14 mouse cellular contexts compared by ENCODE assay signal in the genomic region with DNA sequence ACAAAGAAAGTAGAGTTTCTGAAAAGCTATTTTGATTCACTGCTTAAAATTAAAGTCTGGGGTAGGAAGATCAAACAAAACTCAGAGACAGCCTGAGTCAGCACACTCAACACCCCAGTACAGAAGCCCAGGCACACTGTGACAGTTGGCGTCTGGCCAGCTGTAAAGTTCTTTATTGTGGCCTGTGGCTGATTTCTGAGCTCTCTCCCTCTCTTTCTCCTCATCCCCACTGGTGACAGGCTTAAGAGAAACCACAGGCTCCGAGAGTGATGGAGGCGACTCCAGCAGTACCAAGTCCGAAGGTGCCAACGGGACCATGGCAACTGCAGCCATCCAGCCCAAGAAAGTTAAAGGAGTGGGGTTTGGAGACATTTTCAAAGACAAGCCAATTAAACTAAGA.
DNase-seq lines count a peak whose midpoint lies in the region; ATAC-seq and TF ChIP-seq lines count a peak whose summit lies in the region.
"Had no signal": no experiment of that assay in that cellular context is flagged by ENCODE, and none has a peak within 500 bp of the region (broad histone marks: within the 10 kb centered on the region; RNA-seq: fewer than 3 reads in every experiment).

No protein-coding gene starts in this region.

- H3K9ac ChIP-seq in heart, embryonic 15.5 days = no peak overlapping the region
- no peak overlapping the region for H3K9ac ChIP-seq in lung, postnatal 0 days (replicated peaks; ENCODE audit: low read depth)
- H3K9ac ChIP-seq: embryonic facial prominence, embryonic 13.5 days; midbrain, embryonic 13.5 days had no signal

- no peaks in the 10 kb centered on the region for H3K27me3 ChIP-seq in heart, embryonic 15.5 days
- no peaks in the 10 kb centered on the region for H3K27me3 ChIP-seq in lung, postnatal 0 days (replicated peaks; ENCODE audit: insufficient read depth, low read length)

- no peak overlapping the region for H3K4me2 ChIP-seq in heart, embryonic 15.5 days
- H3K4me2 ChIP-seq in lung, postnatal 0 days (replicated peaks; ENCODE audit: low read depth, low read length) = no peak overlapping the region
- H3K4me2 ChIP-seq: embryonic facial prominence, embryonic 13.5 days; midbrain, embryonic 13.5 days had no signal

- TF ChIP-seq CTCF in lung, postnatal 0 days (IDR thresholded peaks at IDR 0.05) = no peak
- TF ChIP-seq CTCF in brain, embryonic 14.5 days (IDR thresholded peaks at IDR 0.05; ENCODE audit: borderline replicate concordance, extremely low read depth, insufficient read depth, insufficient read length) = no peak

- H3K4me1 ChIP-seq in heart, embryonic 15.5 days (replicated peaks) = peaks cover 2% of the 10 kb centered on the region; the same call in 1 of the 2 replicates
- no peaks in the 10 kb centered on the region for H3K4me1 ChIP-seq in lung, postnatal 0 days (ENCODE audit: insufficient read depth, low read depth, low read length)
- H3K4me1 ChIP-seq: embryonic facial prominence, embryonic 13.5 days had no signal

- DNase-seq in heart, adult 8-10 months (ENCODE audit: low spot score) = no peak
- peak; percentile 6 for DNase-seq in lung, postnatal 10 days
- no peak for DNase-seq in lung, postnatal 0 days (ENCODE audit: low spot score)
- DNase-seq in CD4-positive, CD25-positive, alpha-beta regulatory T cell, adult 2 months (ENCODE audit: low read depth, low spot score) = peak; percentile 72
- peak; percentile 42 for DNase-seq in brain, embryonic 14.5 days (ENCODE audit: low read depth)
- DNase-seq in urinary bladder, postnatal 4 days (ENCODE audit: low spot score in 2 of 2) = no peak
- no peak for DNase-seq in cerebellum, postnatal 14 days
- DNase-seq: adrenal gland, adult 8-10 months; cerebellum, adult 2 months; gastrocnemius, postnatal 10 days; retina, postnatal 1 day had no signal

- no peaks in the 10 kb centered on the region for H3K36me3 ChIP-seq in heart, embryonic 15.5 days
- H3K36me3 ChIP-seq in lung, postnatal 0 days (ENCODE audit: insufficient read depth, low read length) = no peaks in the 10 kb centered on the region
- H3K36me3 ChIP-seq: embryonic facial prominence, embryonic 13.5 days; midbrain, embryonic 13.5 days had no signal

- peak; percentile 27; the same call in 1 of the 2 replicates for ATAC-seq in heart, embryonic 15.5 days (replicated peaks; ENCODE audit: insufficient number of reproducible peaks, insufficient read depth, low FRiP score, low read depth)
- no peak for ATAC-seq in lung, postnatal 0 days
- ATAC-seq: midbrain, embryonic 13.5 days had no signal

- 41% methylated on average over 5 of the region's 5 CpGs for WGBS in heart, embryonic 15.5 days
- 69% methylated on average over 5 of the region's 5 CpGs for WGBS in lung, postnatal 0 days

- H3K27ac ChIP-seq in heart, embryonic 15.5 days = no peak overlapping the region
- no peak overlapping the region for H3K27ac ChIP-seq in lung, postnatal 0 days (ENCODE audit: low read length)
- H3K27ac ChIP-seq: embryonic facial prominence, embryonic 13.5 days; midbrain, embryonic 13.5 days had no signal

- no peak for TF ChIP-seq EP300 in lung, postnatal 0 days (IDR thresholded peaks at IDR 0.05)

- TF ChIP-seq POLR2A in brain, embryonic 14.5 days (IDR thresholded peaks at IDR 0.05; ENCODE audit: borderline replicate concordance, extremely low read depth, insufficient read depth, insufficient read length, poor library complexity, severe bottlenecking) = no peak

- no peaks in the 10 kb centered on the region for H3K9me3 ChIP-seq in heart, embryonic 15.5 days (replicated peaks)
- H3K9me3 ChIP-seq in lung, postnatal 0 days (ENCODE audit: low read length) = no peaks in the 10 kb centered on the region
- H3K9me3 ChIP-seq: embryonic facial prominence, embryonic 13.5 days; midbrain, embryonic 13.5 days had no signal

- H3K4me3 ChIP-seq in heart, embryonic 15.5 days = no peak overlapping the region
- no peak overlapping the region for H3K4me3 ChIP-seq in lung, postnatal 0 days (ENCODE audit: low read depth, low read length)
- H3K4me3 ChIP-seq: embryonic facial prominence, embryonic 13.5 days; midbrain, embryonic 13.5 days had no signal

Comparison
In these comparisons a context has a peak if more than half of its experiments do, and no peak if none do; other contexts are left out.
1. DNase-seq: peak in lung, postnatal 10 days (single experiment), CD4-positive, CD25-positive, alpha-beta regulatory T cell, adult 2 months (single experiment) and brain, embryonic 14.5 days (single experiment); none in heart, adult 8-10 months (single experiment), lung, postnatal 0 days (single experiment), urinary bladder, postnatal 4 days (0 of 2) and cerebellum, postnatal 14 days (0 of 2).